Mouse (Mus musculus): Measurements from ENCODE around the gene Capn9. TPM values are rescaled to one million over a fixed set of nuclear protein-coding genes. Genes with fewer than 3 reads are reported as not detected.
A peak's percentile ranks its signal among the peaks of the same experiment; 100 is the strongest.

Gene Capn9
- polyA plus RNA-seq, 1 experiment from 2014 or later, result 0.10 TPM

DNA sequence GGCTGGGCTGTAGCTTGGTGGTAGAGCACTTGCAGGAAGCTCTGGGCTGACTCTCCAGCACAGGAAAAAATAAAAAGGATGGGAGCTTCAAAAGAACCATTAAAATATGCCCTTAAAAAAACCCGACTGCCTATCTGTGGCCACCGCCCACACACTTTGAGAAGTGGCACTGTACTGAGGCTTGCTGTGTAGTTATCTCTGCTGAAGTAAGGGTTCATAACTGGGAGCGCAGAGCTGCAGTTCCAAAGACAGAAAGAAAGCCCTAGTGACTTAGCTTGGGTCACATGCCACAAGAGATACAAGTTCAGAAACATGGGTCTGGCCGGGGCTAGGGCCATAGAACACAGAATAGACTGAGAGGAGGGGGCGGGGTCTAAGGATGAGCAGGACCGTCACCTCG is 82.0 kb downstream of the Capn9 start:
- Histone ChIP-seq H3K4me2 (ENCODE audit: low read depth, low read length) (no peak overlapping the region), H3K4me3 (ENCODE audit: low read depth, low read length) (no peak overlapping the region), H3K9ac (ENCODE audit: low read depth, low read length) (no peak overlapping the region), H3K27ac (replicated peaks; ENCODE audit: low read depth, low read length) (no peak overlapping the region), H3K27me3 (replicated peaks; ENCODE audit: control insufficient read depth, insufficient read depth, low read length) (no peaks in the 10 kb centered on the region), H3K9me3 (ENCODE audit: control insufficient read depth, low read length) (no peaks in the 10 kb centered on the region), H3K4me1 (ENCODE audit: control insufficient read depth, insufficient read depth, low read length) (peaks cover 51% of the 10 kb centered on the region), H3K36me3 (ENCODE audit: control insufficient read depth, insufficient read depth, low read length) (peaks cover 15% of the 10 kb centered on the region; the same call in 1 of the 2 replicates)
- ATAC-seq (ENCODE audit: low read depth) (no peak), DNase-seq (ENCODE audit: low spot score) (no peak)
- WGBS, result 83% methylated on average over 7 of the region's 7 CpGs

- Histone ChIP-seq H3K36me3 (ENCODE audit: control insufficient read depth, insufficient read depth, low read length) (peaks cover 14% of the 10 kb centered on the region; the same call in 1 of the 2 replicates), H3K4me1 (ENCODE audit: control insufficient read depth, insufficient read depth, low read length) (peaks cover 46% of the 10 kb centered on the region), H3K4me3 (ENCODE audit: low read depth, low read length) (no peak overlapping the region), H3K27ac (replicated peaks; ENCODE audit: low read depth, low read length) (no peak overlapping the region), H3K9me3 (ENCODE audit: control insufficient read depth, low read length) (no peaks in the 10 kb centered on the region), H3K4me2 (ENCODE audit: low read depth, low read length) (no peak overlapping the region), H3K27me3 (replicated peaks; ENCODE audit: control insufficient read depth, insufficient read depth, low read length) (no peaks in the 10 kb centered on the region), H3K9ac (ENCODE audit: low read depth, low read length) (no peak overlapping the region)
- ATAC-seq (ENCODE audit: low read depth) (no peak), DNase-seq (ENCODE audit: low spot score) (peak; percentile 60)
- WGBS, result 37% methylated on average over 2 of the region's 2 CpGs
Measured at GRCm38 (mm10) chr8:124658415-124658814, 82.5 kb downstream of the Capn9 start.

DNA sequence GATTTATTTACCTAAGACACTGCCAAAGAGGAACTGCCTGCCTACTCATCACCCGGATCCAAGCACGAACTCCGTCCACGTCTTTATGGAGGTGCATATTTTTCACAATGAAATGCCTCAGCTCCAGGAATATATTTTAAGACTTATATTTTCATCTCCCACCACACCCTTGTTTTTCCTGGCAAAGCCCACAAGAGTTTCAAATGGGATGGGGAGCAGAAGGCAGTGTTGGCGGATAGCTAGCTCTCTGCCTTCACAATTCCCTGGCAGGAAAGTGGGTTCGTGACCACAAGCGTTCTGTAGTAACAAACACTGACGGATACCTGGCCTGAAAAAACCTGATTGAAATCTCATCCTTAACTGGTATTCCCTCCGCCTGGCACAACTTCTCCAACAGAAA is 85.9 kb downstream of the Capn9 start:
- ATAC-seq (ENCODE audit: low read depth) (no peak), DNase-seq (ENCODE audit: low spot score) (peak; percentile 55)
- Histone ChIP-seq H3K36me3 (ENCODE audit: control insufficient read depth, insufficient read depth, low read length) (no peaks in the 10 kb centered on the region), H3K27ac (replicated peaks; ENCODE audit: low read depth, low read length) (peak overlapping the region; percentile 94), H3K9ac (ENCODE audit: low read depth, low read length) (peak overlapping the region; percentile 95), H3K4me2 (ENCODE audit: low read depth, low read length) (peak overlapping the region; percentile 69), H3K9me3 (ENCODE audit: control insufficient read depth, low read length) (no peaks in the 10 kb centered on the region), H3K4me3 (ENCODE audit: low read depth, low read length) (peak overlapping the region; percentile 89), H3K4me1 (ENCODE audit: control insufficient read depth, insufficient read depth, low read length) (peaks cover 41% of the 10 kb centered on the region), H3K27me3 (replicated peaks; ENCODE audit: control insufficient read depth, insufficient read depth, low read length) (no peaks in the 10 kb centered on the region)
- WGBS, result 18% methylated on average over 9 of the region's 9 CpGs

DNA sequence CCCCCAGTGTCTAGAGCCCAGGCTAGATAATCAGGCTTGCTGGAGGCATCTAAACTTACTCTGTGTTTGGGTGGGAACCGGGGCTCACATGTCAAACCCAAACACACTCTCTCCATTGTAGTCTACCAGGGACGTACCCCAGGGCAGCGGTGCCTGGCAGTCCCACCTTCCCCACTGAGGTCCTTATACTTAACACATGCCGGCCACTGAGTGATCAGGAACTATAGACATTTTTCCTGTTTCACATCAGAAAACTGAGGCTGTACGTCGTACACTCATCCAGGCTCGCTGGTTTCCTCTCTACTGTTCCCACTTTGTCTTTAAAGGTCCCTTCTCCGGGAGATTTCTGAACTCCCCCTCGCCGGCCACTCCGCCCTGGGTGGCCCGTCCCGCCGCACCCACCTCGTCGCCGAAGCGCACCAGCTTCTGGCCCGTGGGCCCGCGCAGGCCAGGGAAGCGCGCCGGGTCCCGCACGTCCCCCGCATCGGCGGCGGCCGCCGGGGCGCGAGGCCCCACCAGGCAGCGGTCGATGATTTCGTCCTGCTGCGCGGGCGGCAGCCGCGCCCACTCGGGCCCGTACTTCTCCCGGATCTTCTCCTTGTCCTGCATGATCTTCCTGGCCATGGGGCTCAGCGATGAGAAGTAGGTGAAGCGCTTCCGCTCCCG is 86.7 kb downstream of the Capn9 start:
- H3K4me2 ChIP-seq (ENCODE audit: low read depth, low read length), result peak overlapping the region; percentile 69
- WGBS, result under 1% methylated on average over 32 of the region's 49 CpGs
- H3K36me3 ChIP-seq (ENCODE audit: control insufficient read depth, insufficient read depth, low read length), result no peaks in the 10 kb centered on the region
- H3K4me3 ChIP-seq (ENCODE audit: low read depth, low read length), result peak overlapping the region; percentile 89
- no peaks in the 10 kb centered on the region for H3K27me3 ChIP-seq (replicated peaks; ENCODE audit: control insufficient read depth, insufficient read depth, low read length)
- ATAC-seq (ENCODE audit: low read depth) (peak; percentile 58), DNase-seq (ENCODE audit: low spot score) (no peak)
- H3K9ac ChIP-seq (ENCODE audit: low read depth, low read length), result peak overlapping the region; percentile 95
- no peaks in the 10 kb centered on the region for H3K9me3 ChIP-seq (ENCODE audit: control insufficient read depth, low read length)
- peak overlapping the region; percentile 94 for H3K27ac ChIP-seq (replicated peaks; ENCODE audit: low read depth, low read length)
- H3K4me1 ChIP-seq (ENCODE audit: control insufficient read depth, insufficient read depth, low read length), result peaks cover 41% of the 10 kb centered on the region

DNA sequence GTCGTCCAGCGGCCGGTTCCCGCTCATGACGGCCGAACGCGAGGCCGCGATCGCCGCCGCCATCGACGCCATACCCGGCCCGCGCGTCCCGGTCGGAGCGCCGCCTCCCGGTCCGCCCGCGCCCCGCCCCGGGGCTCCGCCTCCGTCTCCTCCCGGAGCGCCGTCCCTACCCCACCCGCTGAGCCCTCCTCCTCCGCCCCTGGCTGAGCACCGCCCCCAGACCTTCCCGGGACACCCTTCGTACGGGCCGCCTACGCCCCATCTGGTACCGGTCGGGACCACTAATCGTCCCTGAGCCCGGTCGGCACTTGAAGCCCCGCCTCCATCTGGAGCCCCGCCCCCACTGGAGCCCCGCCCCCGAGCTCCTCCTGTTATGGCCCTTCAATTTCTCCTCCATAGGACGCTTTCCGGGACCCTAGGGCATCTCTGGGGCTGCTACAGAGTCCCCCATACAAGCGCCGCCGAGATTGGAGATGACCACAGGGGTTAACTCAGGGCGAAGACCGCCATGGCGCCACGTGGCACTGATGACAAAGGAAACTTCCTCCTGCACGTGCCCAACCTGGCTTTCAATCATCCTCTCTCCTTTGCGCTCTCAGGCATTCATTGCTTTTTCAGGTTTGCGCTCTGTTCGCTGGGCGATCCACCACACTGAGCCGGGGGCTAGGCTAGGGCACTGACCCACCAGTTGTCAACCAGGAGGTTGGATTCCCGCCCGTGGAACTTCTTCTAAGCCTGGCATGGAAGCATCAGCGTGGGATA is 87.4 kb downstream of the Capn9 start, which contains the start of gene 2310022B05Rik:
TSS of gene 2310022B05Rik (minus strand) at position 258 of the 762 bp plus-strand sequence.
- H3K9ac ChIP-seq (ENCODE audit: low read depth, low read length), result peak within 1 kb of the TSS; percentile 95
- 2% methylated on average over 32 of the region's 69 CpGs for WGBS
- peaks cover 37% of the 10 kb centered on the region for H3K4me1 ChIP-seq (ENCODE audit: control insufficient read depth, insufficient read depth, low read length)
- H3K4me2 ChIP-seq (ENCODE audit: low read depth, low read length), result peak within 1 kb of the TSS; percentile 69
- H3K9me3 ChIP-seq (ENCODE audit: control insufficient read depth, low read length), result no peaks in the 10 kb centered on the region
- H3K36me3 ChIP-seq (ENCODE audit: control insufficient read depth, insufficient read depth, low read length), result no peaks in the 10 kb centered on the region
- ATAC-seq (ENCODE audit: low read depth), result peak; percentile 93
- no peaks in the 10 kb centered on the region for H3K27me3 ChIP-seq (replicated peaks; ENCODE audit: control insufficient read depth, insufficient read depth, low read length)
- peak within 1 kb of the TSS; percentile 94 for H3K27ac ChIP-seq (replicated peaks; ENCODE audit: low read depth, low read length)
- H3K4me3 ChIP-seq (ENCODE audit: low read depth, low read length), result peak within 1 kb of the TSS; percentile 89
- peak; percentile 96 for DNase-seq (ENCODE audit: low spot score)

DNA sequence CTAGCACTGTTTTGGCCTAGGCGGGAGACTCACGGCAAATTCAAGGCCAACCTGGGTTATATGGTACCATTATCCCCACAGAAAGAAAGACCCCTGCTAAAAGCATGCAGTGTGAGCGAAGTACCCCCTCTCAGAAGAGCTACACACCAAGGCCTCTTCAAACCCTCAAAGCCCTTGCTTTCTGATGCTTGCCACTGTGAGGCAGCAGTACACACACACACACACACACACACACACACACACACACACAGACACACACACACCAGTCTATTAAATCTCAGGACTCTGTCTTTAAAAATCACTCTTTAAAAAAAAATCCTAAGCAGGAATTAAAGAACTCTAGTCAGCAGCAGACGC is 87.9 kb downstream of the Capn9 start:
- peaks cover 34% of the 10 kb centered on the region for H3K4me1 ChIP-seq (ENCODE audit: control insufficient read depth, insufficient read depth, low read length)
- peak overlapping the region; percentile 89 for H3K4me3 ChIP-seq (ENCODE audit: low read depth, low read length)
- peak overlapping the region; percentile 95 for H3K9ac ChIP-seq (ENCODE audit: low read depth, low read length)
- ATAC-seq (ENCODE audit: low read depth) (no peak), DNase-seq (ENCODE audit: low spot score) (no peak)
- peak overlapping the region; percentile 69 for H3K4me2 ChIP-seq (ENCODE audit: low read depth, low read length)
- no peaks in the 10 kb centered on the region for H3K36me3 ChIP-seq (ENCODE audit: control insufficient read depth, insufficient read depth, low read length)
- no peaks in the 10 kb centered on the region for H3K9me3 ChIP-seq (ENCODE audit: control insufficient read depth, low read length)
- H3K27ac ChIP-seq (replicated peaks; ENCODE audit: low read depth, low read length), result peak overlapping the region; percentile 94
- 49% methylated on average over 4 of the region's 4 CpGs for WGBS
- no peaks in the 10 kb centered on the region for H3K27me3 ChIP-seq (replicated peaks; ENCODE audit: control insufficient read depth, insufficient read depth, low read length)

DNA sequence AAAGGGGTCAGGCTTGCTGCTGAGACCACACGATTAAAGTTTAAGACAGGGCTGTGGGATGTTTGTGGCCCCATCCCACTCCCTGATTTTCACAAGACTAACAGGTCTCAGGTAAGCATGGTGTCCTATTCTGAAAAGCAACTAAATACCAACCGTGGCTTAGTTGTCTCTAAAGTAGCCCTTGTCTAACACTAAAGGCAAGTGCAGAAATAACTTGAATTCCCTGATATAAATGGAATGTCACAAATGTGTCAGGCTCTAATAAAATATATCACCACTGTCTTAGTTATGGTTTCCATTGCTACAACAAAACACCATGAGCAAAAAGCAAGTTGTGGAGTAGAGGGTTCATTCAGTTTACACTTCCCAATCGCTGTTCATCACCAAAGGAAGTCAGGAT is 88.5 kb downstream of the Capn9 start:
- no peak overlapping the region for H3K4me3 ChIP-seq (ENCODE audit: low read depth, low read length)
- whole genome bisulfite sequencing, result 75% methylated on average over 3 of the region's 3 CpGs
- no peaks in the 10 kb centered on the region for H3K9me3 ChIP-seq (ENCODE audit: control insufficient read depth, low read length)
- H3K27me3 ChIP-seq (replicated peaks; ENCODE audit: control insufficient read depth, insufficient read depth, low read length), result no peaks in the 10 kb centered on the region
- H3K4me1 ChIP-seq (ENCODE audit: control insufficient read depth, insufficient read depth, low read length), result peaks cover 31% of the 10 kb centered on the region
- no peak overlapping the region for H3K4me2 ChIP-seq (ENCODE audit: low read depth, low read length)
- H3K9ac ChIP-seq (ENCODE audit: low read depth, low read length), result no peak overlapping the region
- no peak for DNase-seq (ENCODE audit: low spot score)
- H3K27ac ChIP-seq (replicated peaks; ENCODE audit: low read depth, low read length), result no peak overlapping the region
- no peak for ATAC-seq (ENCODE audit: low read depth)
- H3K36me3 ChIP-seq (ENCODE audit: control insufficient read depth, insufficient read depth, low read length), result no peaks in the 10 kb centered on the region
